Mouse (Mus musculus): ENCODE measurements around the gene Ly9.

GRCm38 (mm10) chr1:171558898-171559297, 48.3 kb downstream of the Ly9 start, which contains the start of gene Cd244a:
- TF ChIP-seq POLR2AphosphoS2 (IDR thresholded peaks at IDR 0.05; ENCODE audit: low read depth, low read length) (no peak), HCFC1 (IDR thresholded peaks at IDR 0.05; ENCODE audit: low read depth, low read length) (no peak), CTCF (conservative IDR thresholded peaks at IDR 0.05 in 1 of 2, IDR thresholded peaks at IDR 0.05 in 1 of 2; ENCODE audit: low read depth in 2 of 2, low read length in 2 of 2) (no peak), TBP (conservative IDR thresholded peaks at IDR 0.05; ENCODE audit: low read depth, low read length) (no peak), MAX (IDR thresholded peaks at IDR 0.05; ENCODE audit: low read length) (no peak), RCOR1 (conservative IDR thresholded peaks at IDR 0.05; ENCODE audit: low read depth, low read length) (no peak), ZNF384 (IDR thresholded peaks at IDR 0.05; ENCODE audit: low read depth, low read length) (no peak), ZMIZ1 (IDR thresholded peaks at IDR 0.05; ENCODE audit: low read depth, low read length) (no peak), USF1 (IDR thresholded peaks at IDR 0.05; ENCODE audit: low read depth, low read length) (no peak), EP300 (IDR thresholded peaks at IDR 0.05; ENCODE audit: low read length) (no peak), POLR2A (IDR thresholded peaks at IDR 0.05; ENCODE audit: low read depth, low read length) (no peak), MXI1 (IDR thresholded peaks at IDR 0.05; ENCODE audit: low read depth, low read length) (no peak), E2F4 (IDR thresholded peaks at IDR 0.05; ENCODE audit: insufficient replicate concordance, low read depth, low read length) (no peak)
